Mouse (Mus musculus) naive thymus-derived CD4-positive, alpha-beta T cell, adult 5 months (primary cell): Measurements from ENCODE around the gene Tmem60. TPM values are rescaled to one million over a fixed set of nuclear protein-coding genes. Genes with fewer than 3 reads are reported as not detected.

ENCODE experiments used
- polyA plus RNA-seq: library from polyadenylated mRNA; unstranded; fragments of 100-300 nt; shearing (Covaris generic); gene quantifications from one replicate; pipeline ENCODE4 v1.2.1, GENCODE M21; 2017

The Tmem60 gene
- polyA plus RNA-seq: 27.1 TPM

DNA sequence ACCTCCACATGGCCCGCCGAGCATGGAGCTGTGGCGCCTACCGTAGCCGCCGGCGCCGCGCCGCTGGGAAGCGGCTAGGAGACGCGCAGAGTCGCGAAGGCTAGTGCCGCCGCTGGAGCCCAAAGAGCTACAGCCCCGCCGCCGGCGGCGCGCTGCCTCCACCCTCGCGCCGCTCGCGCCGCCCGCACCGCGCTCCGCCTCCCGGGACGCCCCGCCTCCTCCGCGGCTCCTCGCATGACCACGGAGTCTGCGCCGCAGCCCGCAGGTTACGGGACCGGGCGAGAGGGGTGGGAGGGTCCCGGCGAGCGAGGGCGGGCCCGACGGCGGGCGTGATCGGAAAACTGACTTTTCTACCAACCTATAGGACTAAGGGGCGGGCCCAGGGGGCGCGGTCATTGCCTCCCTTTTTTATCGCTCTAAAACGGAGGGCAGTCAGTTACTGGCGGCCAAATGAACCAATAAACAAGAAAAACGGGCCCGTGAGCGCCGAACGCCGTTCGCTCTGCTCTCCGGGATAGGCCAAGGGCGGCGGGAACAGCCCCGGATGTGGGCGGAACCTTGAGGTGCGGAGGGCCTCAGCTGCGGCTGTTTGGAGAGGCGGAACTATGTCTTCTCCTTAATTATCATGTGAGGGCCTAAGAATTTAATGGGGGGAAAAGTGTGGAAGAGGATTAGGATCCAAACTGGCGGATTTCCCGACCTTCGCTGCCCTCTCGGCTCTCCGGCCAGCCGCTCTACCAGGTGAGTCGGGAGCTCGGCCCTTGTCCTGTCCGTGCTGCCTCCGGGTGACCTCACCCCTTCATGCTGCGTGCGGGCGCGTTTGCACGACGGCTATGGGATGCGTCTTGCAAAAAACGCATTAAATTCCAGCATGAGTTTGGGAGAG is at the start of gene Tmem60, which contains the start of gene Phtf2:
Gene Tmem60 (plus strand): TSS at position 277 of the 886 bp plus-strand sequence.
Gene Phtf2 (minus strand): TSS at position 210 of the 886 bp plus-strand sequence.

Other genes with a start within 250 kb of the Tmem60 start
- 25.3 TPM for gene Phtf2, start 67 bp upstream of the Tmem60 start, polyA plus RNA-seq
- 27.9 TPM for gene Rsbn1l, start 74.2 kb downstream of the Tmem60 start, polyA plus RNA-seq
- gene Ptpn12, start 173.7 kb downstream of the Tmem60 start, polyA plus RNA-seq: 12.5 TPM